Mouse (Mus musculus) forebrain, embryonic 15.5 days (tissue): ENCODE measurements around the gene Gfer. TPM values are rescaled to one million over a fixed set of nuclear protein-coding genes. Genes with fewer than 3 reads are reported as not detected.

Experiments used
- polyA plus RNA-seq: library from polyadenylated mRNA; unstranded; fragments of >200 nt; fragmentation: Nextera tagmentation; extraction: Ambion mirVana; gene quantifications from 2 replicates; pipeline ENCODE4 v1.2.1, GENCODE M21; 2015

The Gfer gene
- polyA plus RNA-seq, 1 experiment from 2014 or later, result 38.7 TPM

Other genes with a start within 250 kb of the Gfer start
- 44.0 and 44.9 TPM in 2 replicates for gene E4f1, start 225.8 kb downstream of the Gfer start, polyA plus RNA-seq
- gene Pgp, start 225.8 kb downstream of the Gfer start, polyA plus RNA-seq, result 51.0 and 54.0 TPM in 2 replicates
- gene Bricd5, start 222.3 kb downstream of the Gfer start, polyA plus RNA-seq, result 0.40 TPM in 1 of 2 replicates, not detected in the other
- gene Mlst8, start 217.1 kb downstream of the Gfer start, polyA plus RNA-seq, result 35.2 and 36.4 TPM in 2 replicates
- 25.6 and 26.4 TPM in 2 replicates for gene Caskin1, start 207.6 kb downstream of the Gfer start, polyA plus RNA-seq
- gene Traf7, start 168.2 kb downstream of the Gfer start, polyA plus RNA-seq, result 107 and 112 TPM in 2 replicates
- 5.7 and 6.6 TPM in 2 replicates for gene Rab26, start 161.9 kb downstream of the Gfer start, polyA plus RNA-seq
- 17.1 and 22.9 TPM in 2 replicates for gene Pkd1, start 146.3 kb downstream of the Gfer start, polyA plus RNA-seq
- 68.7 and 75.6 TPM in 2 replicates for gene Tsc2, start 63.5 kb downstream of the Gfer start, polyA plus RNA-seq
- gene Nthl1, start 63.5 kb downstream of the Gfer start, polyA plus RNA-seq, result 12.5 and 12.7 TPM in 2 replicates
- gene Slc9a3r2, start 45.8 kb downstream of the Gfer start, polyA plus RNA-seq, result 26.7 and 27.6 TPM in 2 replicates
- gene Npw, start 37.7 kb downstream of the Gfer start, polyA plus RNA-seq, result not detected in 2 replicates
- gene Zfp598, start 26.5 kb downstream of the Gfer start, polyA plus RNA-seq, result 19.1 and 20.9 TPM in 2 replicates
- gene Syngr3, start 6.2 kb downstream of the Gfer start, polyA plus RNA-seq, result 134 and 145 TPM in 2 replicates
- 1.4 and 2.0 TPM in 2 replicates for gene Noxo1, start 78 bp upstream of the Gfer start, polyA plus RNA-seq
- gene Tbl3, start 11.5 kb upstream of the Gfer start, polyA plus RNA-seq, result 79.5 and 83.9 TPM in 2 replicates
- not detected in 2 replicates for gene Rnf151, start 21.9 kb upstream of the Gfer start, polyA plus RNA-seq
- gene Rps2, start 22.0 kb upstream of the Gfer start, polyA plus RNA-seq, result 816 and 846 TPM in 2 replicates
- gene Ndufb10, start 28.3 kb upstream of the Gfer start, polyA plus RNA-seq, result 249 and 261 TPM in 2 replicates
- gene Rpl3l, start 31.7 kb upstream of the Gfer start, polyA plus RNA-seq, result not detected in 2 replicates
- 20.5 and 22.5 TPM in 2 replicates for gene Msrb1, start 40.5 kb upstream of the Gfer start, polyA plus RNA-seq
- not detected in 2 replicates for gene Hs3st6, start 56.8 kb upstream of the Gfer start, polyA plus RNA-seq
- gene Meiob, start 108.1 kb upstream of the Gfer start, polyA plus RNA-seq, result not detected in 2 replicates
- gene Hagh, start 144.0 kb upstream of the Gfer start, polyA plus RNA-seq, result 45.1 and 45.7 TPM in 2 replicates
- gene Fahd1, start 154.2 kb upstream of the Gfer start, polyA plus RNA-seq, result 16.0 and 16.8 TPM in 2 replicates
- gene Igfals, start 169.8 kb upstream of the Gfer start, polyA plus RNA-seq, result 0.11 TPM in 1 of 2 replicates, not detected in the other
- gene Nubp2, start 190.2 kb upstream of the Gfer start, polyA plus RNA-seq, result 73.2 and 74.2 TPM in 2 replicates
- gene Spsb3, start 190.5 kb upstream of the Gfer start, polyA plus RNA-seq, result 81.5 and 82.5 TPM in 2 replicates
- gene Eme2, start 198.9 kb upstream of the Gfer start, polyA plus RNA-seq, result 32.8 and 34.6 TPM in 2 replicates
- 77.6 and 82.2 TPM in 2 replicates for gene Mrps34, start 199.0 kb upstream of the Gfer start, polyA plus RNA-seq
- 69.6 and 72.6 TPM in 2 replicates for gene Nme3, start 200.3 kb upstream of the Gfer start, polyA plus RNA-seq
- 89.4 and 90.6 TPM in 2 replicates for gene Mapk8ip3, start 240.8 kb upstream of the Gfer start, polyA plus RNA-seq